Mouse (Mus musculus): ENCODE data around the gene Paxbp1.

- TF ChIP-seq CTCF (IDR thresholded peaks at IDR 0.05; ENCODE audit: low read depth), result no peak
- TF ChIP-seq EP300 (IDR thresholded peaks at IDR 0.05; ENCODE audit: low read depth), result peak; percentile 97
Observed at GRCm38 (mm10) chr16:90988665-90989064, 55.7 kb downstream of the Paxbp1 start.

Data from liver, postnatal 0 days (tissue).